Comparison of ENCODE assay signal across 10 mouse cellular contexts in genomic region chr15:97780611-97781031, GRCm38 (mm10). TPM values are rescaled to one million over a fixed set of nuclear protein-coding genes. Genes with fewer than 3 reads are reported as not detected.
DNase-seq lines count a peak whose midpoint lies in the region; ATAC-seq and TF ChIP-seq lines count a peak whose summit lies in the region.
"Had no signal": no experiment of that assay in that cellular context is flagged by ENCODE, and none has a peak within 500 bp of the region (broad histone marks: within the 10 kb centered on the region; RNA-seq: fewer than 3 reads in every experiment).

No protein-coding gene starts in this region.

- 80% methylated on average over 12 of the region's 12 CpGs for WGBS in heart, embryonic 15.5 days
- 21% methylated on average over 12 of the region's 12 CpGs for WGBS in limb, embryonic 14.5 days
- 42% methylated on average over 12 of the region's 12 CpGs for WGBS in forebrain, postnatal 0 days

- H3K9ac ChIP-seq in heart, embryonic 15.5 days = no peak overlapping the region
- H3K9ac ChIP-seq in limb, embryonic 14.5 days (ENCODE audit: low read depth, low read length, severe bottlenecking) = 0 out of 2 replicates have a peak overlapping the region, but pooled peaks have one; percentile 2
- no peak overlapping the region for H3K9ac ChIP-seq in forebrain, postnatal 0 days
- H3K9ac ChIP-seq: liver, embryonic 14.5 days had no signal

- no peak overlapping the region for H3K4me2 ChIP-seq in heart, embryonic 15.5 days
- H3K4me2 ChIP-seq in limb, embryonic 14.5 days (replicated peaks; ENCODE audit: low read depth, low read length, severe bottlenecking) = no peak overlapping the region
- H3K4me2 ChIP-seq in forebrain, postnatal 0 days (ENCODE audit: low read depth) = no peak overlapping the region

- no peaks in the 10 kb centered on the region for H3K9me3 ChIP-seq in heart, embryonic 15.5 days (replicated peaks)
- no peaks in the 10 kb centered on the region for H3K9me3 ChIP-seq in limb, embryonic 14.5 days (ENCODE audit: control insufficient read depth, low read length)
- no peaks in the 10 kb centered on the region for H3K9me3 ChIP-seq in forebrain, postnatal 0 days (ENCODE audit: low read length)

- H3K27me3 ChIP-seq in heart, embryonic 15.5 days = no peaks in the 10 kb centered on the region
- no peaks in the 10 kb centered on the region for H3K27me3 ChIP-seq in limb, embryonic 14.5 days (ENCODE audit: control insufficient read depth, insufficient read depth, low read length)
- no peaks in the 10 kb centered on the region for H3K27me3 ChIP-seq in forebrain, postnatal 0 days (ENCODE audit: insufficient read depth, low read length)

- peak overlapping the region; percentile 9; the same call in 1 of the 2 replicates for H3K27ac ChIP-seq in heart, embryonic 15.5 days
- peak overlapping the region; percentile 61 for H3K27ac ChIP-seq in limb, embryonic 14.5 days (replicated peaks; ENCODE audit: low read depth, low read length)
- H3K27ac ChIP-seq in forebrain, postnatal 0 days (ENCODE audit: low read depth, low read length) = no peak overlapping the region
- H3K27ac ChIP-seq: liver, embryonic 14.5 days had no signal

- DNase-seq in heart, postnatal 14 days = no peak
- DNase-seq in limb, embryonic 14.5 days (ENCODE audit: low spot score) = peak; percentile 47
- no peak for DNase-seq in urinary bladder, adult 18-20 months (ENCODE audit: low spot score in 2 of 2)
- no peak for DNase-seq in heart, adult 8-10 months (ENCODE audit: low spot score)
- DNase-seq in forebrain, postnatal 0 days = no peak
- DNase-seq: adrenal gland, postnatal 36 days had no signal

- no peak overlapping the region for H3K4me3 ChIP-seq in heart, embryonic 15.5 days
- no peak overlapping the region for H3K4me3 ChIP-seq in limb, embryonic 14.5 days (replicated peaks; ENCODE audit: low read length)
- H3K4me3 ChIP-seq in forebrain, postnatal 0 days (ENCODE audit: low read depth, low read length) = no peak overlapping the region

- peaks cover 40% of the 10 kb centered on the region for H3K4me1 ChIP-seq in heart, embryonic 15.5 days (replicated peaks)
- peaks cover 34% of the 10 kb centered on the region for H3K4me1 ChIP-seq in limb, embryonic 14.5 days (ENCODE audit: control insufficient read depth, insufficient read depth, low read length)
- H3K4me1 ChIP-seq in forebrain, postnatal 0 days (ENCODE audit: insufficient read depth) = no peaks in the 10 kb centered on the region

- no peak for TF ChIP-seq CTCF in forebrain, postnatal 0 days (IDR thresholded peaks at IDR 0.05; ENCODE audit: low read depth)

- H3K36me3 ChIP-seq in heart, embryonic 15.5 days = no peaks in the 10 kb centered on the region
- H3K36me3 ChIP-seq in limb, embryonic 14.5 days (ENCODE audit: control insufficient read depth, insufficient read depth, low read length) = no peaks in the 10 kb centered on the region
- no peaks in the 10 kb centered on the region for H3K36me3 ChIP-seq in forebrain, postnatal 0 days (ENCODE audit: insufficient read depth)

- no peak for ATAC-seq in heart, embryonic 15.5 days (replicated peaks; ENCODE audit: insufficient number of reproducible peaks, insufficient read depth, low FRiP score, low read depth)
- peak; percentile 18 for ATAC-seq in CD4-positive, CD25-positive, alpha-beta regulatory T cell, adult 4 months
- peak; percentile 44 for ATAC-seq in granulocyte monocyte progenitor cell, adult 5-6 weeks (replicated peaks; ENCODE audit: poor library complexity, severe bottlenecking)
- no peak for ATAC-seq in limb, embryonic 14.5 days (ENCODE audit: low FRiP score, low read depth)
- no peak for ATAC-seq in forebrain, postnatal 0 days

- intact Hi-C loops in heart, postnatal 14 days (cut with DNase I) = loop anchor here (5.0 kb wide), 2 partner anchors 113 to 172 kb away; no protein-coding TSS in a partner anchor

- no peak for TF ChIP-seq POLR2A in limb, embryonic 14.5 days (IDR thresholded peaks at IDR 0.05; ENCODE audit: borderline replicate concordance, extremely low read depth, insufficient read depth, insufficient read length)

RNA-seq across cellular contexts. Expression of gene Slc48a1, which starts 2.3 kb away (rescaled TPM):
- polyA plus RNA-seq in heart, embryonic 15.5 days (2015; fragmentation: Nextera tagmentation; extraction: Ambion mirVana) = 64.3 and 76.8 TPM in 2 replicates
- total RNA-seq in heart, postnatal 14 days (2021) = 10 to 100 TPM; 78.3 to 78.9 TPM
- polyA plus RNA-seq in CD4-positive, CD25-positive, alpha-beta regulatory T cell, adult 4 months (2017; shearing (Covaris generic)) = 10 to 100 TPM; 33.9 to 37.1 TPM
- total RNA-seq in granulocyte monocyte progenitor cell, adult 5-6 weeks (2014; fragmentation: Nextera tagmentation) = 97.0 and 99.2 TPM in 2 replicates
- 67.6 and 71.6 TPM in 2 replicates for total RNA-seq in granulocyte monocyte progenitor cell, adult 5-6 weeks (2017)
- 23.4 and 29.1 TPM in 2 replicates for polyA plus RNA-seq in limb, embryonic 14.5 days (2012; rRNA removed)
- polyA plus RNA-seq in limb, embryonic 14.5 days (2014; fragmentation: Nextera tagmentation; extraction: Ambion mirVana) = 46.2 and 47.3 TPM in 2 replicates
- 10 to 100 TPM; 63.6 to 76.6 (median 67.9) TPM for total RNA-seq in heart, adult 8-10 months (2022)
- total RNA-seq in forebrain, postnatal 0 days (2014; rRNA removed) = 40.2 and 56.4 TPM in 2 replicates
- 123 and 135 TPM in 2 replicates for polyA plus RNA-seq in forebrain, postnatal 0 days (2015; fragmentation: Nextera tagmentation; extraction: Ambion mirVana)

RNA-seq across cellular contexts. Expression of gene Rapgef3, which starts 12.8 kb away (rescaled TPM):
- polyA plus RNA-seq in heart, embryonic 15.5 days (2015; fragmentation: Nextera tagmentation; extraction: Ambion mirVana) = 20.0 and 24.0 TPM in 2 replicates
- total RNA-seq in heart, postnatal 14 days (2021) = 10 to 100 TPM; 32.7 to 34.3 TPM
- polyA plus RNA-seq in CD4-positive, CD25-positive, alpha-beta regulatory T cell, adult 4 months (2017; shearing (Covaris generic)) = 1 to 10 TPM in 1 of 2 experiments, under 1 TPM in 1; 0.31 to 1.5 TPM
- 8.4 and 33.0 TPM in 2 replicates for total RNA-seq in granulocyte monocyte progenitor cell, adult 5-6 weeks (2014; fragmentation: Nextera tagmentation)
- 11.9 and 19.1 TPM in 2 replicates for total RNA-seq in granulocyte monocyte progenitor cell, adult 5-6 weeks (2017)
- polyA plus RNA-seq in limb, embryonic 14.5 days (2012; rRNA removed) = 21.7 and 30.9 TPM in 2 replicates
- polyA plus RNA-seq in limb, embryonic 14.5 days (2014; fragmentation: Nextera tagmentation; extraction: Ambion mirVana) = 8.0 and 8.4 TPM in 2 replicates
- 10 to 100 TPM; 20.5 to 27.4 (median 23.8) TPM for total RNA-seq in heart, adult 8-10 months (2022)
- total RNA-seq in forebrain, postnatal 0 days (2014; rRNA removed) = 16.6 and 22.0 TPM in 2 replicates
- polyA plus RNA-seq in forebrain, postnatal 0 days (2015; fragmentation: Nextera tagmentation; extraction: Ambion mirVana) = 6.5 and 8.7 TPM in 2 replicates

RNA-seq across cellular contexts. Expression of gene Endou, which starts 49.5 kb away (rescaled TPM):
- 0.86 and 3.5 TPM in 2 replicates for polyA plus RNA-seq in heart, embryonic 15.5 days (2015; fragmentation: Nextera tagmentation; extraction: Ambion mirVana)
- total RNA-seq in heart, postnatal 14 days (2021) = 1 to 10 TPM; 1.8 to 4.9 TPM
- under 1 TPM in 1 of 2 experiments, not detected in 1; 0.22 TPM for polyA plus RNA-seq in CD4-positive, CD25-positive, alpha-beta regulatory T cell, adult 4 months (2017; shearing (Covaris generic))
- 0.53 and 2.8 TPM in 2 replicates for total RNA-seq in granulocyte monocyte progenitor cell, adult 5-6 weeks (2014; fragmentation: Nextera tagmentation)
- total RNA-seq in granulocyte monocyte progenitor cell, adult 5-6 weeks (2017) = 1.7 and 2.2 TPM in 2 replicates
- polyA plus RNA-seq in limb, embryonic 14.5 days (2012; rRNA removed) = 7.1 and 9.4 TPM in 2 replicates
- polyA plus RNA-seq in limb, embryonic 14.5 days (2014; fragmentation: Nextera tagmentation; extraction: Ambion mirVana) = 8.7 and 11.6 TPM in 2 replicates
- 1 to 10 TPM; 1.3 to 2.3 (median 1.7) TPM for total RNA-seq in heart, adult 8-10 months (2022)
- total RNA-seq in forebrain, postnatal 0 days (2014; rRNA removed) = 0.14 and 0.15 TPM in 2 replicates
- polyA plus RNA-seq in forebrain, postnatal 0 days (2015; fragmentation: Nextera tagmentation; extraction: Ambion mirVana) = 0.18 and 0.34 TPM in 2 replicates

Comparison
In these comparisons a context has a peak if more than half of its experiments do, and no peak if none do; other contexts are left out.
1. ATAC-seq: peak in CD4-positive, CD25-positive, alpha-beta regulatory T cell, adult 4 months (single experiment) and granulocyte monocyte progenitor cell, adult 5-6 weeks (single experiment); none in heart, embryonic 15.5 days (single experiment), limb, embryonic 14.5 days (single experiment) and forebrain, postnatal 0 days (single experiment).